Mouse (Mus musculus): ENCODE data around the gene Irgm1.
"Not testable (repeated sequence)": the region's sequence is repeated elsewhere in the genome, so short reads cannot be mapped to it uniquely, and the experiment has no call there.

DNA sequence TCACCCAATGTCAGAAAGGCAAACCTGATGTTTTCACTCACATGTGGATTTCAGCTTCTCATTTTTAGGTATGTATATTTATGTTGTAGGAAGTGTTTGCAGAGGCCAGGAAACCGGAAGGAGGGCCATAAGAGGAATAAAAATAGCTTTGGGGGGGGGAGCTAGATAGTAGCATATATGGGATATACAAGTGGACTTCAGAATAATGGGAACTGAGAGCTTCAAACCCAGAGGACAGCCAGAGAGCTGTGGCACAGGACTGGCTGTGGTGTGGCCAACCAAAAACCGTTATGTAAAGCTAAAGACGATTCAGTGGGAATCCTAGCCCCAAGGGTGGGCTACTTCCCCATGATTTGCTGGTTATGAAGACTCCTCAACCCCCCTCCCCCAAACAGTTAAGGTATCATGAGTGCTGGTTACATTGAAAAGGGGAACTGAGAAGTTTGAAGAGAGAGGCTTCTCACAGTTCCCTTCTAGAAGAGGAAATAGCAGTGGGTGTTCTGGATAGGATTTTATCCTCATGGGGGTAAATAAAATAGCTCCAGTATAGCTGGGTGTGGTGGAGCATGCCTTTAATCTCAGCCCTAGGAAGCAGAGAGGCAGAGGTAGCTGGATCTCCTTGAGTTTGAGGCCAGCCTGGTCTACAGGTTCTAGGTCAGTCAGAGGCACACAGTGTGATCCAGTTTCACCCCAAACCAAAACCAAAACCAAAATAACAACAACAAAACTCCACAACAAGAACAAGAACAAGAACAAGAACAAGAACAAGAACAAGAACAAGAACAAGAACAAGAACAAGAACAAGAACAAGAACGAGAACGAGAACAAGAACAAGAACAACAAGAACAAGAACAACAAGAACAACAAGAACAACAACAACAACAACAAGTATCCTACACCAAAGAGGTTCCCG, 29.4 kb upstream of the Irgm1 start:
- not testable (repeated sequence) for TF ChIP-seq CTCF (IDR thresholded peaks at IDR 0.05; ENCODE audit: control insufficient read depth, insufficient read depth, insufficient read length); MAX (IDR thresholded peaks at IDR 0.05)

All from C2C12 (cell line).